23 mouse cellular contexts compared by ENCODE assay signal in the genomic region with DNA sequence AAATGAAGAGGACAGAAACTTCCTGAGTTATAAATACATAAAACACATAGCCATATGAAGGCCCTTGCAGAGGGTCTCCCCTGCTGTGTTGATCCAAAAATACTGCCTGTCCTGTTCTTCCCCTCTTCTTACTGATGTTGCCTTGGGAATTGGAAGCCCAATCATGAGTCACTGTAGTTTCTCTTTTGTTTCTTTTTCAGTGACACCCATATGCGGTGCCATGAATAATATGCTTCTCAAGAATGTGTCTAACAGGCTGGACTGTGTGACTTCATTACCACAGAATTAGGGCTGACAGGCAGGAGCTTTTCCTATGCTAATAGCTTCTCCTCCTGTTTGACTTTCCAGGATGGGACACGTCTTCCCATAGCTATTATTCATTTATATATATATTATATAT. TPM values are rescaled to one million over a fixed set of nuclear protein-coding genes. Genes with fewer than 3 reads are reported as not detected.
DNase-seq lines count a peak whose midpoint lies in the region; ATAC-seq and TF ChIP-seq lines count a peak whose summit lies in the region.
"Had no signal": no experiment of that assay in that cellular context is flagged by ENCODE, and none has a peak within 500 bp of the region (broad histone marks: within the 10 kb centered on the region; RNA-seq: fewer than 3 reads in every experiment).

No protein-coding gene starts in this region.

- no peak overlapping the region for H3K9ac ChIP-seq in forebrain, postnatal 0 days
- H3K9ac ChIP-seq: hindbrain, embryonic 12.5 days; liver, postnatal 0 days; neural tube, embryonic 12.5 days had no signal

- ATAC-seq in frontal cortex, adult (ENCODE audit: low TSS enrichment): peak; percentile 80
- ATAC-seq in forebrain, postnatal 0 days: peak; percentile 70
- ATAC-seq: activated CD4-positive, CD25-positive, alpha-beta regulatory T cell, adult 4 months; inflammation-experienced regulatory T-cells, adult 6 months; liver, postnatal 0 days had no signal

- no peaks in the 10 kb centered on the region for H3K9me3 ChIP-seq in forebrain, postnatal 0 days (ENCODE audit: low read length)
- H3K9me3 ChIP-seq: hindbrain, embryonic 12.5 days; limb, embryonic 10.5 days; neural tube, embryonic 12.5 days had no signal

- no peaks in the 10 kb centered on the region for H3K4me1 ChIP-seq in forebrain, postnatal 0 days (ENCODE audit: insufficient read depth)
- H3K4me1 ChIP-seq: hindbrain, embryonic 12.5 days; limb, embryonic 10.5 days; neural tube, embryonic 12.5 days had no signal

- WGBS in forebrain, postnatal 0 days: 40% methylated on average over 2 of the region's 2 CpGs

- no peak overlapping the region for H3K27ac ChIP-seq in forebrain, postnatal 0 days (ENCODE audit: low read depth, low read length)
- H3K27ac ChIP-seq: hindbrain, embryonic 12.5 days; layer of hippocampus, adult 2 months; limb, embryonic 10.5 days; neural tube, embryonic 12.5 days had no signal

- H3K36me3 ChIP-seq in forebrain, postnatal 0 days (ENCODE audit: insufficient read depth): no peaks in the 10 kb centered on the region
- H3K36me3 ChIP-seq: hindbrain, embryonic 12.5 days; limb, embryonic 10.5 days; neural tube, embryonic 12.5 days had no signal

- no peak for TF ChIP-seq CTCF in forebrain, postnatal 0 days (IDR thresholded peaks at IDR 0.05; ENCODE audit: low read depth)

- no peak overlapping the region for H3K4me2 ChIP-seq in forebrain, postnatal 0 days (ENCODE audit: low read depth)
- H3K4me2 ChIP-seq: hindbrain, embryonic 12.5 days; neural tube, embryonic 12.5 days had no signal

- no peaks in the 10 kb centered on the region for H3K27me3 ChIP-seq in forebrain, postnatal 0 days (ENCODE audit: insufficient read depth, low read length)
- H3K27me3 ChIP-seq: hindbrain, embryonic 12.5 days; neural tube, embryonic 12.5 days had no signal

- no peak for DNase-seq in frontal cortex, adult 2 months (ENCODE audit: extremely low spot score in 1 of 2, low spot score in 1 of 2)
- DNase-seq in 3T3-L1 (ENCODE audit: low read depth, low spot score) (peak; percentile 74), adipocyte (ENCODE audit: low spot score) (peak; percentile 16)
- DNase-seq in forebrain, postnatal 0 days: no peak
- no peak for DNase-seq in left cerebral cortex, adult 11 months (ENCODE audit: low spot score)
- DNase-seq in layer of hippocampus, postnatal 36 days: no peak
- DNase-seq: adrenal gland, postnatal 36 days; cerebellum, adult 2 months; gastrocnemius, postnatal 25 days; heart, postnatal 10 days; kidney, adult 2 months; kidney, postnatal 10 days; liver, postnatal 0 days; lung, postnatal 10 days; thymus, postnatal 36 days had no signal

- no peak overlapping the region for H3K4me3 ChIP-seq in forebrain, postnatal 0 days (ENCODE audit: low read depth, low read length)
- H3K4me3 ChIP-seq: erythroblast, embryonic 14.5 days; hindbrain, embryonic 12.5 days; layer of hippocampus, adult 2 months; limb, embryonic 10.5 days; neural tube, embryonic 12.5 days had no signal

RNA-seq across cellular contexts. Expression of a gene that starts 21.1 kb away (rescaled TPM):
- 7.4 and 8.2 TPM in 2 replicates for polyA plus RNA-seq in frontal cortex, adult 2 months (2012; rRNA removed)
- 3.7 and 4.7 TPM in 2 replicates for total RNA-seq in forebrain, postnatal 0 days (2014; rRNA removed)
- 1.6 and 4.2 TPM in 2 replicates for polyA plus RNA-seq in forebrain, postnatal 0 days (2015; fragmentation: Nextera tagmentation; extraction: Ambion mirVana)
- 10 to 100 TPM; 24.9 to 28.7 TPM for total RNA-seq in layer of hippocampus, postnatal 36 days (2021)
- polyA plus RNA-seq: erythroblast, embryonic 14.5 days had no signal

Comparison
In these comparisons a context has a peak if more than half of its experiments do, and no peak if none do; other contexts are left out.
1. DNase-seq: peak in 3T3-L1 (single experiment) and adipocyte (single experiment); none in frontal cortex, adult 2 months (0 of 2), forebrain, postnatal 0 days (single experiment), left cerebral cortex, adult 11 months (single experiment) and layer of hippocampus, postnatal 36 days (0 of 2).